Mouse (Mus musculus) liver, embryonic 12.5 days (tissue): ENCODE data around the gene Tcf12. TPM values are rescaled to one million over a fixed set of nuclear protein-coding genes. Genes with fewer than 3 reads are reported as not detected.

Source experiments
- ATAC-seq: fragments of 200-750 bp; cut with Nextera tagmentation; 2 replicates; pipeline ENCODE4 v1.8.0; 2017; ENCODE audit warnings: moderate number of reproducible peaks, mild to moderate bottlenecking, moderate library complexity
- H3K27ac ChIP-seq: fragments of 300-500 bp; sonication (generic); 2 replicates; pipeline ENCODE4 v1.5.1; 2016; ENCODE audit warnings: mild to moderate bottlenecking
- H3K27me3 ChIP-seq: fragments of 300-500 bp; sonication (generic); replicated peaks from 2 replicates; pipeline ENCODE4 v1.6.1; 2016; ENCODE audit warnings: mild to moderate bottlenecking, moderate library complexity
- H3K36me3 ChIP-seq: fragments of 300-500 bp; sonication (generic); 2 replicates; pipeline ENCODE4 v1.6.1; 2016; ENCODE audit warnings: mild to moderate bottlenecking, moderate library complexity
- H3K4me1 ChIP-seq: fragments of 300-500 bp; sonication (generic); 2 replicates; pipeline ENCODE4 v1.6.1; 2016
- H3K4me2 ChIP-seq: fragments of 300-500 bp; sonication (generic); 2 replicates; pipeline ENCODE4 v1.6.1; 2016; ENCODE audit warnings: mild to moderate bottlenecking, moderate library complexity
- H3K4me3 ChIP-seq: fragments of 300-500 bp; sonication (generic); 2 replicates; pipeline ENCODE4 v1.5.1; 2016; ENCODE audit warnings: mild to moderate bottlenecking, moderate library complexity
- H3K9ac ChIP-seq: fragments of 300-500 bp; sonication (generic); 2 replicates; pipeline ENCODE4 v1.6.1; 2016; ENCODE audit warnings: mild to moderate bottlenecking, moderate library complexity
- H3K9me3 ChIP-seq: fragments of 300-500 bp; sonication (generic); replicated peaks from 2 replicates; pipeline ENCODE4 v1.6.1; 2016; ENCODE audit warnings: mild to moderate bottlenecking, moderate library complexity
- WGBS: fragments of 180-500 bp; shearing (Covaris S2); methylation state at CpG from one replicate; pipeline ENCODE4 v1.1.7; 2016; ENCODE audit not compliant: insufficient replicate concordance; 5-methylcytosine and 5-hydroxymethylcytosine counted together
- polyA plus RNA-seq: library from polyadenylated mRNA; unstranded; fragments of >200 nt; fragmentation: Nextera tagmentation; extraction: Ambion mirVana; gene quantifications from 2 replicates; pipeline ENCODE4 v1.2.1, GENCODE M21; 2016

Tcf12 gene
- polyA plus RNA-seq, 1 experiment from 2014 or later: 19.9 TPM

- no peaks in the 10 kb centered on the region for H3K27me3 ChIP-seq
- H3K9me3 ChIP-seq: no peaks in the 10 kb centered on the region
- H3K4me1 ChIP-seq: 0 out of 2 replicates have a peak, but pooled peaks cover 3% of the 10 kb centered on the region
- no peak overlapping the region for H3K4me3 ChIP-seq
- WGBS: 92% methylated on average over 7 of the region's 7 CpGs
- no peak overlapping the region for H3K9ac ChIP-seq
- H3K36me3 ChIP-seq: no peaks in the 10 kb centered on the region
- H3K4me2 ChIP-seq: no peak overlapping the region
- no peak overlapping the region for H3K27ac ChIP-seq
- ATAC-seq: no peak
Measured at GRCm38 (mm10) chr9:71894943-71895286, 216.8 kb downstream of the Tcf12 start.

DNA sequence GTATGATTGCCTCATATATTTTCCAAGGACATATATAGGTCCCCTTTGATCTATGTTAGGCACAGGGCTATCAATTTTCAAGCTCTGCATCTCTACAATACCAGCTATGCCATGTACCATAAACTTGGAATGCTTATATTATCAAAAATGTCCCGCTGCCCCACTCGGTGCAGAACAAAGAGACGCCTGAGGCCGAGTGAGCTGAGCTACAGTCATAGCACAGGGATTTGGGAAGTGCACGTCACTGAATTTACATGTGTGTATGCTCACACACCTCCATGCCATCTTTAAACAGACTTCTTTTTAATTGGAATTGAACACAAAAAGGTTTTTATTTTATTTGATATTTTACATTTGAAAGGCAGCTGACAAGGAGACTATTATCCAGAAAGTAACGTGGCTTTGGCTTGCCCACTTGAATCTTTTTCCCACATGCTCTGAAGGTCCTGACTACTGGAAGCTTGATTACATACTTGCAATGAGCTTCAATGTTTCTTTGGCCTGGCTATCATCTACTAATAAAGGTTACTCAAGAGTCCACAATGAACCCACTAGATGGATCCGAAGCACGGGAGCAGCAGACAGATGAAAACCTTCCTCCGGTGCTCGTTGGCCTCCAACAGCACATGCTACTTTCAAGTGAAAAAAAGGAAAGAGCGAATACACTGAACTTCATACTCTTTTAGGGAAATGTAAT, 217.3 kb downstream of the Tcf12 start:
- no peak overlapping the region for H3K4me2 ChIP-seq
- WGBS: 85% methylated on average over 11 of the region's 11 CpGs

GRCm38 (mm10) chr9:71888450-71888849, 223.2 kb downstream of the Tcf12 start:
- Histone ChIP-seq H3K9me3 (no peaks in the 10 kb centered on the region), H3K27ac (no peak overlapping the region), H3K4me3 (no peak overlapping the region), H3K4me2 (no peak overlapping the region), H3K27me3 (no peaks in the 10 kb centered on the region), H3K36me3 (peaks cover 6% of the 10 kb centered on the region), H3K9ac (no peak overlapping the region), H3K4me1 (no peaks in the 10 kb centered on the region)
- WGBS: 66% methylated on average over 5 of the region's 5 CpGs
- ATAC-seq: no peak

More for the DNA sequence above, 217.3 kb downstream of the Tcf12 start:
- Histone ChIP-seq H3K4me1 (0 out of 2 replicates have a peak, but pooled peaks cover 3% of the 10 kb centered on the region), H3K27ac (no peak overlapping the region), H3K27me3 (no peaks in the 10 kb centered on the region), H3K4me3 (no peak overlapping the region), H3K36me3 (no peaks in the 10 kb centered on the region), H3K9ac (no peak overlapping the region), H3K9me3 (no peaks in the 10 kb centered on the region)
- no peak for ATAC-seq

- H3K4me1 ChIP-seq: no peaks in the 10 kb centered on the region
- no peak overlapping the region for H3K9ac ChIP-seq
- H3K4me2 ChIP-seq: no peak overlapping the region
- H3K36me3 ChIP-seq: peaks cover 38% of the 10 kb centered on the region
- no peaks in the 10 kb centered on the region for H3K9me3 ChIP-seq
- H3K27ac ChIP-seq: no peak overlapping the region
- no peak overlapping the region for H3K4me3 ChIP-seq
- WGBS: 56% methylated on average over 1 of the region's 1 CpGs
- no peak for ATAC-seq
- no peaks in the 10 kb centered on the region for H3K27me3 ChIP-seq
Measured at GRCm38 (mm10) chr9:71880629-71881028, 231.0 kb downstream of the Tcf12 start.

DNA sequence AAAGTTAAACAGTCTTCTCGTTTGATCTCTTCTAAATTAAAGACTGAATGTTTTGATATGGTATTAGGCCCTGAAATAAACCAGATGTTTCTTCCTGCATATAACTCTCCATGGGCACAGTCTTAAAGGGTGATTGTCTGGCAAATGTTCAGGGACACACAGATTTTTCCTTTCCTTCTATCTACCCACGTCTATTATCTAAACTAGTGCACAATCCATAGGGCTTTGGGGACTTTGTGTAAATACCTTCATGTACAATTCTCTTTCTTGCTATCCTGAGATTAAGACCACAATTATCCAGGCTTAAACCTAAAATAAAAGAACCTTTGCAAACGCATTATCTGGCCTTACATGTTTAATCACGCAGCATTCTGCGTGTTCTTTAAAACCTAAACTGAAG, 231.7 kb downstream of the Tcf12 start:
- ATAC-seq: no peak
- Histone ChIP-seq H3K27me3 (no peaks in the 10 kb centered on the region), H3K36me3 (peaks cover 43% of the 10 kb centered on the region), H3K9me3 (no peaks in the 10 kb centered on the region), H3K4me3 (no peak overlapping the region), H3K4me2 (no peak overlapping the region), H3K4me1 (no peaks in the 10 kb centered on the region), H3K27ac (no peak overlapping the region), H3K9ac (no peak overlapping the region)
- 72% methylated on average over 5 of the region's 5 CpGs for WGBS

- WGBS: 53% methylated on average over 2 of the region's 2 CpGs
- H3K27ac ChIP-seq: no peak overlapping the region
Measured at GRCm38 (mm10) chr9:71879415-71879814, 232.3 kb downstream of the Tcf12 start.

DNA sequence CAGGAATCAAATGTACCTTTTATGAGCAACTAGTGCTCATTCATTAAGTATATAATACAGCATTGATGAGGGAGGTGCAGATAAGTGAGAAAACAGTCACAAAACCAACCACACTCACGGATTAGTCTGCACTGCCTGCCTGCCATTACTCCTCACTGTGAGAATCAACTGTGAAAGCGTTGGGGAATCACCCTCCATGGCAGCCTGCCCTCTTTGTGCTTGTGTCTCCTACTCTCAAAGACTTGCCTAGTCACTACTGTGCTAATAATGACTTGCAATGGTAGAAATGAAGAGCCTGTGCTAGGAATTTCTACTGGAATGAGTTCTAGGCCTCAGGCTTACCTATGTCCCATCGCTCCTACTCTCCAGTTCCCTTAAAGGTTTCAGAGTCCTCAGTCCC, 233.8 kb downstream of the Tcf12 start:
- H3K4me3 ChIP-seq: no peak overlapping the region
- no peak overlapping the region for H3K27ac ChIP-seq
- 82% methylated on average over 3 of the region's 3 CpGs for WGBS
- no peaks in the 10 kb centered on the region for H3K27me3 ChIP-seq
- H3K9me3 ChIP-seq: no peaks in the 10 kb centered on the region
- H3K36me3 ChIP-seq: peaks cover 37% of the 10 kb centered on the region
- no peak overlapping the region for H3K4me2 ChIP-seq
- no peak for ATAC-seq
- H3K4me1 ChIP-seq: no peaks in the 10 kb centered on the region
- no peak overlapping the region for H3K9ac ChIP-seq

More at GRCm38 (mm10) chr9:71879415-71879814, 232.3 kb downstream of the Tcf12 start:
- no peaks in the 10 kb centered on the region for H3K27me3 ChIP-seq
- H3K9me3 ChIP-seq: no peaks in the 10 kb centered on the region
- H3K36me3 ChIP-seq: peaks cover 48% of the 10 kb centered on the region
- no peak overlapping the region for H3K4me2 ChIP-seq
- no peak overlapping the region for H3K4me3 ChIP-seq
- H3K4me1 ChIP-seq: no peaks in the 10 kb centered on the region
- no peak for ATAC-seq
- no peak overlapping the region for H3K9ac ChIP-seq

- no peak overlapping the region for H3K9ac ChIP-seq
- H3K9me3 ChIP-seq: no peaks in the 10 kb centered on the region
- no peaks in the 10 kb centered on the region for H3K4me1 ChIP-seq
- no peak for ATAC-seq
- H3K36me3 ChIP-seq: peaks cover 32% of the 10 kb centered on the region
- 87% methylated on average over 2 of the region's 2 CpGs for WGBS
- H3K4me3 ChIP-seq: no peak overlapping the region
- H3K27me3 ChIP-seq: no peaks in the 10 kb centered on the region
- H3K27ac ChIP-seq: no peak overlapping the region
- H3K4me2 ChIP-seq: no peak overlapping the region
Measured at GRCm38 (mm10) chr9:71874761-71875160, 236.9 kb downstream of the Tcf12 start.

GRCm38 (mm10) chr9:71874035-71874572, 237.6 kb downstream of the Tcf12 start:
- H3K4me3 ChIP-seq: no peak overlapping the region
- H3K36me3 ChIP-seq: peaks cover 32% of the 10 kb centered on the region
- H3K27me3 ChIP-seq: no peaks in the 10 kb centered on the region
- H3K9me3 ChIP-seq: no peaks in the 10 kb centered on the region
- no peak overlapping the region for H3K27ac ChIP-seq
- no peak overlapping the region for H3K4me2 ChIP-seq
- no peaks in the 10 kb centered on the region for H3K4me1 ChIP-seq
- WGBS: 68% methylated on average over 3 of the region's 3 CpGs
- ATAC-seq: no peak
- H3K9ac ChIP-seq: no peak overlapping the region

GRCm38 (mm10) chr9:71863338-71863737, 248.3 kb downstream of the Tcf12 start:
- ATAC-seq: no peak
- H3K4me1 ChIP-seq: no peaks in the 10 kb centered on the region
- WGBS: 83% methylated on average over 7 of the region's 7 CpGs

DNA sequence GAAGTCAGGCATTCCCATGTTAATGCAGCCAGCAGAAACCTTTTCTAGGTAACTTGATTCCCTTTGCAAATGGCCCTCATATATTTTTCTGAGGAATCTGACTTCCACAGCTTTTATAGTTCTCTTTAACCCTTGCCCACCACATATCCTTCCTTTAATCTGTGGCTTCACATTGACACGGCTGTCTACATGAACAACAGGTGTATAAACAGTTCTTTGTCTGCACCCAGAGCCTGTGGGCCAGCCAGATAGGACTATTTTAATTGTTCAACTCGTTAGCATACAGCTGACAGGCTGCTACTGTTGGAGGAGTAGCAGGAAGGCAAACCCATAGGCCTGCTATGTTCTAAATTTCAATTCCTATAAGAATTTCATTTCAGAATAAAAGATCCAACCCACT, 250.0 kb downstream of the Tcf12 start:
- H3K4me3 ChIP-seq: no peak overlapping the region
- H3K9me3 ChIP-seq: no peaks in the 10 kb centered on the region
- 55% methylated on average over 2 of the region's 2 CpGs for WGBS
- H3K27ac ChIP-seq: no peak overlapping the region
- no peaks in the 10 kb centered on the region for H3K4me1 ChIP-seq
- no peak overlapping the region for H3K4me2 ChIP-seq
- no peak for ATAC-seq
- no peaks in the 10 kb centered on the region for H3K27me3 ChIP-seq
- H3K9ac ChIP-seq: no peak overlapping the region
- peaks cover 20% of the 10 kb centered on the region for H3K36me3 ChIP-seq

More at GRCm38 (mm10) chr9:71863338-71863737, 248.3 kb downstream of the Tcf12 start:
- H3K9ac ChIP-seq: no peak overlapping the region
- H3K4me2 ChIP-seq: no peak overlapping the region
- no peak overlapping the region for H3K27ac ChIP-seq
- H3K36me3 ChIP-seq: peaks cover 17% of the 10 kb centered on the region
- H3K4me3 ChIP-seq: no peak overlapping the region
- no peaks in the 10 kb centered on the region for H3K9me3 ChIP-seq
- H3K27me3 ChIP-seq: no peaks in the 10 kb centered on the region

- H3K4me2 ChIP-seq: no peak overlapping the region
- WGBS: 78% methylated on average over 1 of the region's 1 CpGs
- H3K36me3 ChIP-seq: peaks cover 54% of the 10 kb centered on the region
Measured at GRCm38 (mm10) chr9:71857926-71858325, 253.7 kb downstream of the Tcf12 start.

More at GRCm38 (mm10) chr9:71857926-71858325, 253.7 kb downstream of the Tcf12 start:
- H3K4me3 ChIP-seq: no peak overlapping the region
- ATAC-seq: no peak
- H3K27me3 ChIP-seq: no peaks in the 10 kb centered on the region
- H3K9ac ChIP-seq: no peak overlapping the region
- no peaks in the 10 kb centered on the region for H3K4me1 ChIP-seq
- H3K27ac ChIP-seq: no peak overlapping the region
- no peaks in the 10 kb centered on the region for H3K9me3 ChIP-seq
